Mouse (Mus musculus) left cerebral cortex, adult 8-10 months (tissue): ENCODE data around the gene Arsg. TPM values are rescaled to one million over a fixed set of nuclear protein-coding genes. Genes with fewer than 3 reads are reported as not detected.

ENCODE experiments used
- DNase-seq, 2 experiments: peaks; one replicate each; pipeline ENCODE4 v3.0.0; 2022; ENCODE audit warnings: low spot score in 2 of 2
- total RNA-seq, 4 experiments: library from RNA; stranded (reverse); gene quantifications; 2 replicates each; pipeline ENCODE4 v1.2.4; 2022

The Arsg gene
- total RNA-seq, 4 experiments from 2014 or later, result 21.3 to 24.4 (median 22.7) TPM

DNA sequence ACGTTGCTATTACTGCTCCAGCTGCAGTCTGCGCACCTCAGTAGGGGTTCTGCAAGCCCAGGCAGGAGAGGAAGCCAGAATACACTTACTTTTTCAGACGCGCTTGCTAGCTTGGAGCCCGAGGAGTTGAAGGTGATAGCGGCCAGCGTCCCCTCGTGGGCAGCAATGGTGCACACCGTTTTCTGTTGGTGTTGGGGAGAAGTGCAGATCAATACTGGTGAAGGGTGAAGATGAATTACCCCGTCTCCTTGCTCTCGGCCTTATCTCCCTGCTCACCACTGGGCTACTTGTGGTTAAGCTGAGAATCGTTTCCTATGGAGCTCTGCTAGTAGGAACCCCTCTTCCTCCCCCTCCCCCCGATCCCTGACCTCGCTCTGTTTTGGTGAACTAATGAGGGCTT lies 110.8 kb downstream of the Arsg start:
- no peak for DNase-seq

DNA sequence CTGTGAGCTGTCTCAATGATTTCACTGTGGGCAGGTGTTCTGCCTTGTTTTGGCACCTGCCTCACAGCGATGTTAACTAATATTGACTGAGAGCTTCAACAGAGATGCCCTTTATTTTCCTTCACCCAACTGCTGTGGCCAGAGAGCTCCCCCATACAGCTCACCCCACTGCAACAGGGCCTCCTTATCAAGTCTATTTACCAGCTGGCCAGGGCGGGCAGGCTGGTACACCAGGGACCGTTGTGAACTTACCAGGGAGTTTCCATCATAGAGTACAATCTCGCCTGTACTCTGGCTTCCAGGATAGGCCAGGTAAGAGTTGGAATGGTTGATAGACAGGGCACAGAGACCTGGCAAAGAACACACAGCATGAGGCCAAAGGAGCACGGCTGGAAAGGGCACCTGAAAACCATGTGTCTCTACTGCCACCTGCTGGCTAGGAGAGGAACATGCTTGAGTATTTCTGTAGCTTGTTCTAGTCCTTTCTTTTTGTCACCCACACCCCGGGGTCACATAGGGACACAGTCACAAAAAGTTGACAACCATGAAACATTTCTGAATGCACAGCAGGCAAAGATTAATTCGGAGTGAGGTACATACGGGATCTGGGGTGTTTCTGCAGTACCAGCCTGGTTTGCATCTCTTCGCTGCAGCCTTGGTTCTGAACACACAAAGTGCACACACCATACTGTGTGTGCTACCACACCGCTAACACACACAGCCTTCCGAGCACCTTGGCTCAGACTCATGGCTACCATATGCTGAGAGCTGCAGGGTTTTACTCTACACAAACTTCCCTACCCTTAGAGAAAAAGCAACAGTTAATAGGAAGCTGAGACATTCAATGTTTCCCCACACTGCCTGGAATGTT lies 111.9 kb downstream of the Arsg start:
- DNase-seq, result peak; percentile 54 to 60

DNA sequence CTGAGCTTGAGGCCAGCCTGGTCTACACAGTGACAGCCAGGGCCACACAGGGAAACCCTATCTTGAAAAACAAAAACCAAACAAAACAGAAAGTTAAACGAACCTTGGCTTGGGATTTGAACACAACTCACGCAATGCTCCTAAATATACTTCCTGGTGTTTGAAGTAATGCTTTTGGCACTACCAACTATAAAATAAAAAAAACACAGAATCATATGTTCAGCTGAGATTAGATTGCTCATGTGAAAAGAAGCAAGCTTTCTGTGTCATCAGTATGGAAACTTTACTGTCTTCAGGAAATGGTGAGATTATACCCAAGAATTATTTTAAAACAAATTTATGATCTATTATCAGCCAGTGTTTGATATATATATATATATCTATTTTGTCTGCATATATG lies 113.2 kb downstream of the Arsg start:
- DNase-seq, result no peak

DNA sequence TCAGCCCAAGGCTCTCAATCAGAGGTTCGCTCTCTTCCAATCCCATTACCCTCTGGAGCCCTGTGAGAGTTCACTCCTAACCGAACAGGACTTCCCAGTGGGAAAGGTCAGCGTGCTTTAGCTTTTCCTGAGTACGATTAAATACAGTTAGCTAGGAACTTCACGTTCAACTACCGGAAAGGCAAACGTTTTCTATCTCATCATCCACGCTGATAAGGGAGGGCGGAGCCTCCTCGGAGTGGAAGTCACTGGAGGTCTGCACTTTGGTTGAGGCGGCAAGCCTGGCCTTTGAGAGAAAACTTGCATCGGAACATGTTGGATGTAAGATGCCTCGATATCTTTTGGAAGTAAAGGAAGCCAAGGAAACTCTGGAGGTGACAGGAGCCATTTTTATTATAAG lies 113.8 kb downstream of the Arsg start:
- no peak for DNase-seq

DNA sequence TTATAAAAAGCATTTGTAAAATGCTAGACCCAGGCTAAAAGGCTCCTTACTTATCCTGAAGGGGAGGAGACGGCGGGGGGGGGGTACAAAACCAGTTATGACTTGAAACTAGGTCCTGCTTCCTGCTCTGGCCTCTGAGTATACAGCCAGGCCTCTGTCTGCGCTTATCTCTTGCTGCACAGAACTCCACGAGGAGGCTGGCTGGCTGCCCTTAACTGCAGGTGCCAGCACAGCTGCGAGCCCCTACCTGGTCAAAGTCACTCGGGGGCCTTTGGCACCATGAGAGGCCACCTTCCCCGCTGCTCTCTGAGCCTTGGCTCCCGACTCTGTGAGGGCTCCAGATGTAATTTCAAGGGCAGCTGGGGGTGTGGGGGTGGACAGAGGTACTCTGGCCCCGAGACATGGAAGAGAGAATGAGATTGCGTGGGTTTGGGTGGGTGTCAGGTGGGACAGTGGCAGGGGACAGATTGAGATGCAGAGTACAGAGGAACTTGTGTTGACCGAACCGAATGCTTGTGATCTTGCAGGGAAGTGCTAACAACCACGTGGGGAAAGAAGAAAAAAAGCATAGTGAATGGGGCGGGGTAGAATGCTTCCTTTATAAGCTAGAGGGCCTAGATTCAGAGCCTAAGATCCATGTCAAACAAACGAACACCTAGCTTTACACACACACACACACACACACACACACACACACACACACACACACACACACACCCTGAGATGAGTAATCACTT lies 114.6 kb downstream of the Arsg start:
- no peak for DNase-seq

DNA sequence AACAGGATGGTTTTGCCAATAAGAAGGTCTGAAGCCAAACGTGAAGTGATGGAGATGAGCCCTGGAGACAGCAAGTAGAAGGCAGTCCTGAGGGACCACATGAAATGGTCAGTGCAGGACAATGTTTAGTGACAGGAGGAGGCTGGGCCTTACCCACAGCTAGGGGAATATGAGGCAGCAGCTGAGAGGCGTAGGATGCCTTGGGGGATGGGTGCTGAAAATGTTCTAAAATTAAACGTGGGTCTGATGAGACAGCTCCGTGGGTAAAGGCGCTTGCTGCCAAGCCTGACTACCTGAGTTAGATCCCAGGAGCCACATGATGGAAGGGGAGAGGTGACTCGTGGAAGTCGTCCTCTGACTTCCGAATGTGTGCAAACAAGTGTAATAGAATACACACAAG lies 116.8 kb downstream of the Arsg start:
- peak in 1 of 2 experiments; percentile 40 for DNase-seq

DNA sequence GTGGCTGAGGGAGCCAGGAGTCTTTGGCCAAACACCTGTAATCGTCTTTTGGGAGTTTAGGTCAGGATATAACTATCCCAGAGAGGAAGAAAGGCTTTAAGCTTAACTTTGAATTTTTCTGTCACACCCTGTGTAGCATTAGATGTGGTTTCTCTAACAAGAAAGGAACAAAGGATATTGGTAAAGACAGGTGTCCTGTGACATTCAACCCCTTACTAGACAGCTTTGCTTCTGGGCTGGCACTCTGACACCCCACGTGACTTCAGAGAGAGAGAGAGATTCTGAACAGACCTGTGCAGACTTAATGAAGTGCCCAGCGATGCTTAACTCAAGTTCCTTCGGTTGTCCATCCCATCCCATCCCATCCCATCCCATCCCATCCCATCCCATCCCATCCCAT lies 118.3 kb downstream of the Arsg start:
- DNase-seq, result no peak

DNA sequence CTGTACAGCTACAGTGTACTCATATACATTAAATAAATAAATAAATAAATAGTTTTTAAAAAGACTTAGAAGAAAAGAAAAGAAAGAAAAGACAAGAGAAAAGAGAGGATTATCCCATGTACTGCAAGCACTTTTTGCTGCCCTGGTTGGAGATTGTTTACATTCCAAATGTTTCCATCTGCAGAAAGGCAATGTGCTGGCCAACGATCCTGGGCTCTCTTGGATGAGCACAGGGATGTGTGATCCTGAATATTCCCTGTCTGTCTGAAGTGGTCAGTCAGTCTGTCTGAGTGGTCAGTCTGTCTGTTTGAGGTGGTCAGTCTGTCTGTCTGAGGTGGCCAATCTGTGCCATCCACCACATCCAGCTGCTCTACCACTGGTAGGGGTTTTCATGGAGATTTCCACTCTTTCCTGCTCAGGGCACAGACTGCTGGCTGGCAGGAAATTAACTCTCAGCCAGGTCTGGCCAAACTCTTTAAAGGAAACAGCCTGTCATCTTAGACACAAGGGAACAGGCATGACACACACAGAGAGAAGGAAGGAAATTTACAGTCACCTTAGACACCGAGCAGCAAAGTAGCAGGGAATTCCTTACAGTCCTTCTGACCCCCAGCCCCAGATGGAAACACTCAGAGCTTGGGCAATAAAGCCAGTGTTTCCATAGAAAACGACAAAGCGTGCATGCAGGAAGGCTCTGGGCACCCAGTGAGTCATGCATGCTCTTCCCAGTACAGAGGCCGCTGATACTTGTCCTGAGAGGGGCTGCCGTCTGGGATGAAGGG lies 120.2 kb downstream of the Arsg start:
- DNase-seq, result no peak

DNA sequence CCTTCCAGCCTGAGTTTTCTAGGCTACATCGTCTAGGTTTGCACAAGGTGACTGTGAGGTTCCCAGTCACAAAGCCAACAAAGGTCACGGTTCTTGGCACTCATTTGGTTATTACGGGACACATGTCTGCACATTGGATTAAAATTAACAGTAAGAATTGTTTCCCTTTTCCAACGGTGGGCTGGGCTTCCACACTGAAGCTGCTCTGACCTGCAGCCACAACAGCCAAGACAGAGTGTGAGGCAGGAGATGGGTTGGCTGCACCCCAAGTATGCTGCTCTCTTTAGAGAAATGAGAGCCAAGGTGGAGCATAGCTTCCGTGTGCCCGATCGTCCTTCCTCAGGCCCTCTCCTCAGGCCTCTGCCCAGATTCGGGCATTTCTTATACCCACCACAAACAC lies 121.6 kb downstream of the Arsg start:
- no peak for DNase-seq

DNA sequence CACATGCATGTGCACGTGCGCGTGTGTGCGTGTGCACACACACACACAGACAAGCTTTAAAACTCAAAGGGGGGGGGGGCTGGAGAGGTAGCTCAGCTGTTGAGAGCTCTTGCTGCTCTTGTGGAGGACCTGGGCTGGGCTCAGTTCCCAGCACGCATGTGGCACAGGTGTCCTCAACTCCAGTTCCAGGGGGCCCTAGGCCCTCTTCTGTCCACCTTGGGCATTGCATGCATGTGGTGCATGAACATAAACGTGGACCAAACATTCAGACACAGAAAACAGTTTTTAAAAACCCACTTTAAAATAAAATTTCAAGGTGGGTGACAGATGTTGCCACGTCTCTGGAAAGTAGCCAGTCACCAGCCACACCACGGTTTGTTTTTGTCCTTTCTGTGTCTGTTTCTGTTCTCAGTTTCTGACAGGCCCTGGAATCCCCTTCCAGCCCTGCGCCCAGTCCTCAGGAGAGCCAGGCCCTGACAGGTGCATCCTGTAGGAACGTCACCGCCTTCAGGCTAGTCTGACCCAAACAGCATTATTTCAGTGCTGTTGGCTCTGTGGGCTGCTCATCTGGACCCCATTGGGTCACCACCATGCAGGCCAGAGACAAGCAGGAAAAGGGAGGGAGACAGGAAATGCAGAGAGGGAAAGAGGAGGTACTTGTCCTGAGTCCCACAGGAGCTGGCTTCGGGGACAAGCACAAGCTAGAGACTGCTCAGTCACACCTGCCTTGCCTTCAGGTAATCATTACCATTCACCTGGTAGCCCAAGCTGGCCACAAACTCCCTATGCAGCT lies 125.8 kb downstream of the Arsg start:
- DNase-seq, result no peak

DNA sequence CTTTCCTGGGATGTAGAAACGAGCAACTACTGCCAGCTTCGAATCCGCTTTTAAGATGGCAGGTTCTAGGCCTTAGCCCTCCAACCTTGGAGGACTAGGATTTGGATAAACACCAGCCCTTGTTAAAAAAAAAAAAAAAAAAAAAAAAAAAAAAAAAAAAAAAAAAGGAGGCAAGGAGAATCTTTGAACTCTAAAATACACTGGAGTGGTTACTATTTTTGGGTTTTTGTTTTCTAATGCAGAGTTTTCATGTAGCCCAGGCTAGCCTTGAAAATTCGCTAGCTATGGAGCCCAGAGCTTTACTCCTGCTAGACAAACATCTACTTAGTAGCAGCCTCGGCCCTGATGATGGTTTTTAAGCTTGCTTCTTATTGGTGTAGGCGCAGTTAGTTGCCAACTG lies 134.4 kb downstream of the Arsg start:
- DNase-seq, result no peak

DNA sequence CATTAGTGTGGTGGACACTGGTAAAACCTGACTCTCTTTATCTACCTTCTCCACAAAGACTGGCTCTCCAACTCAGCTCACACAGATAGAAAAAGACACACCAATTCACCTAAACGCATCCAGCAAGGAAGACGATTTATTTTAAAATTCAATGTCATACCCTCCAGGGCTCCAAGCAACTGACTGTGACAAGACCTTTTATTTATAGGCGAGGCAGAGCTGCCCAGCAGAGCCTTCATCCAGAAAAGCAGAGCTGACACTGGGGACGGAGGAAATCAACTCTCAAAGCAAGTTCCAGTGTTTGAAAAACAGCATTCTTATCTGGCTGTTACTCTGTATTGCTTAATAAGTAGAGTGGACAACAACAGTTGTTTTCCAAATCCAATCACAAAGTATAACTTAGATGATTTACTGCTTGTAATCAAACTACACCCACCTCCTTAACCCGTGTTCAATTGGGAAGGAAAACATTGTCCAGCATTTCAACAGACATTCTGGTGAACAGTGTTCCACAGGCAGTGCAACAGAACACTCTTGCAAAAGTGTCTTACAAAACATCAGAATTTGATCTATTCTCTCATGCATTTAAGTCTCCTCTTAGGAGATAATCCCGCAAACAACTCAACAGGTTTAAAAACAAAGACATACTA lies 135.9 kb downstream of the Arsg start:
- no peak for DNase-seq

DNA sequence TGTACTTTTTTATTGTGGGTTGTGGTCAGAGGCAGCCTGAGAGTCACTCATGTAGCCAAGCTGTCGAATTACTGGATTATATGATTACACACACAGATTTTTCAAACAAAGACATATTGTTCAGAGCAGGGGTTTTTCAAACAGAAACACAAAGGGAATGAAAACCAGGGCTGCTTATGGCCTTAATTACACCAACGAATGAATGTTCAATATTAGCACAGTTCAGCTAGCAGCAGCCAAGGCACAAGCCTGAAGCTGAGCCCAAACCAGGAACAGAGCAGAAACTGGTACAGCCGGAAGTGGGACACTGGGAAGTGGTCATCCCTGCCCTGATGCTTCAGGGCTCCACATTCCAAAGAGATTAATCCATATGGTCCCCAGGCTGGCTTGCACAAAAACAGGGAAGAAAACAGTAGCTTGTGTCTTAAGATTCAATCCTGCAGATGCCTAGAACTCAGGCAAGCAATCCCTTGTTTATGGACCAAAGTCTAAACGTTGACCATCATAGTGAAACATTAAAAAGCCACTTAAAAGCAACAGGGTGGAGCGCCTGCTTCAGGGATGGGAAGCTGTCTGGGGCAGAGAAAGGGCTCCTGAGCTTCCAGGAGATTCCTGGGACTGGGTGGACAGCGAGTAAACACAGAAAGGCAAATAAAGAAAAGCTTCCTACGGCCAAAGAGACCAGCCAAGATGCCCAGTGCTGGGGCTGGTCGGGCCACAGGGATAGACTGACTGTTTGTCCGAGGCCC lies 137.0 kb downstream of the Arsg start:
- no peak for DNase-seq

DNA sequence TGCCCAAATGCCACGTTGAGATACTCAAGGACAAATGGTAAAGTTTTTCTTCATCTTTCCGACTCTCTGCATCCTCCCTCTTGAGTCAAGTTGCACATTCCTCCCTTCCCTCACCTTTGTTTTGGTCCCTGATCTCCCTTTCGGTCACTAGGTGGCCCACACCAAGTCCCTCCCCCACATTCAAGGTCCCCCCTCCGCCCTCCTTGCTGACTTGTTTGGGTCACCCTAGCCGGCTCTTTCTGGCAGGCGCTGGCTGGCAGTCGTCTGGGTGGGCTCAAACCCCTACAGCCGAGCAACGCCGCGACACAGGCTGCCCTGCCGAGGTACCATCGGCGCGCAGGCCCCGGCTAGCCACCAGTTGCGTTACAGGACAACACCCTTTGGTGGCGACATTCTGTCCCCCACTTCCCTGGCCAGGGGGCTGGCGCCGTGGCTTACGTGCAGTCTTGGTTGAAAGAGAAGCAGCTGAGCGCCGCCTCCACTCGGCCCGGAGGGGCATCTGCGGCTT lies 137.7 kb downstream of the Arsg start:
- no peak for DNase-seq

DNA sequence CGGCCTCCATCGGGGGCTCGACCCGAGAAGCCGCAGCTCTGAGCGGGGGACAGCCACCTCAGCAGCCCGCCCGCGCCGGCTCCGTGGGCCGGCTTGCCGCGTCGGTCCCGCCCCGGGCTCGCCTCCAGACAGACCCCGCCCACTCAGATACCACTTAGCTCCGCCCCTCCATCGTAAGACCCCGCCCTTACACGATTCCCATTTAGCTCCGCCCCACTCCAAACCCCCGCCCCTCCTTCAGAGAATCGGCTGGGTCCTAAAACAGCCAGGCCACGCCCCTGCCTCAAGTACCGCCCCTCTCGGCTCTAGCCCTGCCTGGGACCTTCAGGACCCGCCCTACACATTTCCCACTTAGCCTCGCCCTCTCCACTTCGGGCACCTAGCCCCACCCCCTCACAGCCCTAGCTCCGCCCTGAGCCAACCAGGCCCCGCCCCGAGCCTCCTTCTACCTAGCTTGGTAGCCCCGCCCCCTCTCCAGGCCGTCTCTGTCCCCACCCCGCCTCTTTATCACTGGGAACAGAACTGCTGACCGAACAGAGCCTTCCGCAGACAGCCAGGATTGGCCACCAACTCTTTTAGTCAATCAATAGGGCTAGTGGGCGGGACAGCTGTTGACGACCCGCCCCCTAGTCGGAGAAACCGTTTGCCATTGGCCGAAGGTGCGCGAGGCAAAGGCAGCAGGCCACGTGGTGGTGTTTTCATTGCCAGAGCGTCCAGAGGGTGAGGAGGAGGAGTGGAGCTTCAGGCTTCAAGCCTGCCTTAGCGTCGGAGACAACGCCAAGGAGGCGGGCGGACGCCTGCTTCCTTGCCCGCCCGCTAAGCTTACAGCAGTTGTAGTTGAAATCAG lies 138.4 kb downstream of the Arsg start, which contains the start of gene Wipi1:
Wipi1 (minus strand) TSS at position 665 of the 847 bp plus-strand sequence.
- DNase-seq, result peak; percentile 90 to 99

DNA sequence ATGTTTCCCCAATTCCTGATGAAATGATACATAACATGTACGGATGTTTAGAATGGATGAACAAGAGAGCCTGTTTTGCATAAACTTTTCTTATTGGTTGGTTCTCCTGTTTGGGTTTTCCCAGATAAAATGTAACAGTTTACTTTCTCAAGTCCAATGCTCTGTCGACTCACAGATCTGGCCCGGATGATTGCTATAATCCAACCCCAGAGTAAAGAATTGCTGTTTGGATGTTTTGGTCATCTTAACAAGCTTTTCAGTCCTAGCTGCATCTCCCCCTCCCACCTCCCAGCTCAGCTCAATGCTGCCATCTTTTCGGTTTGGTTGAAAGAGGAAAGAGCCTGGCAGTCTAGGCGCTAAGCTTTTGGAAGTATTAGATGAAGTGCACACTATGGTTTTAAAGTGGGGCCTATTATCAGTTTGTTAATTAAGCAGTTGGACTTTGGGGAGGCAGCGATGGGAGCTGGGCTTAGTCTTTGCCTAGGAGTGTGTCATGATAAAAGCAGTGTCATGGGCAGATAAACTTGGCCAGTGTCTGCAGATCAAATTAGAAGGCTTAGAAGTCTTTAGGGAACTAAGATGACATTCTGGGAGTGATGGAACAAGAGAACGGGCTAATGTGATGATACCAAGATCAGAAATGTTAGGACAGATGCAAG lies 139.8 kb downstream of the Arsg start:
- no peak for DNase-seq

DNA sequence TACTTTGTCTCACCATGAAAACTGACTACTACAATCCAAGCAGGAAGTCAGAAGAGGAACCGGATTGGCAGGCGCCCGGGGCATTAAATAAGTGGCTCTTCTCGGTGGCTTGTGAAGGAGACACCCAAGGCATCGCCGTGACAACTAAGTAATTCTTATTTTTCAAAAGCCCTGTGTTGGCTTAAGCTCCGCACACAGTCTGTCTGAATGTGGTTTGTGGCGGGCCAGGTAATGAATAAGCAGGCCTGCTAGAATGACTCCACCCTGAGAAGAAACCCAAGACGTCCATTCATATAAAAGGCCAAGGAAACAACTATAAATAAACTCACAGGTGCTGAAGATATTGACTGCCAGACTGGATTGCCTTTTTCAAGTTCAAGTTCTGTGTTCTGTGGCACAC lies 142.1 kb downstream of the Arsg start:
- no peak for DNase-seq

DNA sequence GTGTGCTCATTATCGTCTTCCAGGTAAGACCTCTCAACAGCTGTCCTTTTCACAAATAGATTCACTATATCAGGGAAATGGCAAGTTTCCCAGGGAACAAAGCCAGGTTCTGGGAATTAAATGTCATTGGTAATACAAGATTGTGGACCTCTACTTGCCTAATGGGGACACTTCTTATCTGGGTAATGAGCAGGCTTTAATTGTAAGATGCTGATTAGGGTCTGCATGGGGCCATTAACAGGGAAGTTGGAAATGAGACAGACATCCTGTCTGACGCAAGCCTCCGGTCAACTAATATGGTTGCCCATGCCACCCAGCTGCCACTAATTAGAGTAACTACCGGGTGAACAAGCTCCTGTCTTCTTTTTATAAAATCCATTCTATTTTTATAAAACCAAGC lies 143.2 kb downstream of the Arsg start:
- DNase-seq, result no peak
